Mouse (Mus musculus) cerebral cortex, adult 2 months (tissue): ENCODE data around the gene Hdc.

Experiments
- WGBS: fragments of 180-500 bp; shearing (Covaris S2); methylation state at CpG from one replicate; pipeline ENCODE4 v1.1.7; 2018; 5-methylcytosine and 5-hydroxymethylcytosine counted together

Hdc gene

DNA sequence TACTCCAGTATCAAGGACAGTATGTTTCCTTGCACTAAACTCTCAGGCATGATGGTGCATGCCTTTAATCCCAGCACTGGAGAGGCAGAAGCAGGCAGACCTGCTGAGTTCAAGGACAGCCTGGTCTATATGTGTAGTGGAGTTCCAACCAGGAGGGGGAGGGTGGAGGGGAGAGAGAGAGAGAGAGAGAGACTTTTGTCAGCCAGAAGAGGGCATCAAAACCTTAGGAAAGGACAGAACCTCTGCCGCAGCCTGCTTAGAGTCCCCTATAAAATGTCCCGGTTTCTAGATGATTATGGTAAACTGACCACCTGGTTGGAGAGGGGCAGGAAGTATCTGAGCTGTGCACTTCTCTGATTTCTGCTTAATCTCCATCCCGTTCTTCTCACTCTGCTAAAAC, 20.1 kb downstream of the Hdc start:
- WGBS, result 15% methylated on average over 3 of the region's 3 CpGs

DNA sequence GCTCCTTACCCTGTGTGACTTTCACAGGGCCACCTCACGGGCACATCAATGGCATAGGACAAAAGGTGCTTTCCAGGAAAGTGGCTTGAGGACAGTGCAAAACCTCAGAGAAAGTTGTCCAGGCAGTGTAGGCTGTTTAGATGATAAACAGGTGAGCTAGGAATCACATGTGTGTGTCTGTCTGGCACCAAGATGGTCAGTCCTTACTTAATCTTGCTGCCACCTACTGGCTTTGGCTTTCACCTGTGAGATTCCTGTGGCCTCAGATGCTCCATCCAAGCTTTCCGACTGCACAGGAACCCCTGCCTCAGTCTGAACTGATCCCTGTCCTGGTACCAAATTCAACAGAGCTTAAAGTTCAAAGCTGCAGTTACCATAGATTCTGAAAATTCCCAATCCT, 20.7 kb downstream of the Hdc start:
- 70% methylated on average over 2 of the region's 2 CpGs for WGBS

DNA sequence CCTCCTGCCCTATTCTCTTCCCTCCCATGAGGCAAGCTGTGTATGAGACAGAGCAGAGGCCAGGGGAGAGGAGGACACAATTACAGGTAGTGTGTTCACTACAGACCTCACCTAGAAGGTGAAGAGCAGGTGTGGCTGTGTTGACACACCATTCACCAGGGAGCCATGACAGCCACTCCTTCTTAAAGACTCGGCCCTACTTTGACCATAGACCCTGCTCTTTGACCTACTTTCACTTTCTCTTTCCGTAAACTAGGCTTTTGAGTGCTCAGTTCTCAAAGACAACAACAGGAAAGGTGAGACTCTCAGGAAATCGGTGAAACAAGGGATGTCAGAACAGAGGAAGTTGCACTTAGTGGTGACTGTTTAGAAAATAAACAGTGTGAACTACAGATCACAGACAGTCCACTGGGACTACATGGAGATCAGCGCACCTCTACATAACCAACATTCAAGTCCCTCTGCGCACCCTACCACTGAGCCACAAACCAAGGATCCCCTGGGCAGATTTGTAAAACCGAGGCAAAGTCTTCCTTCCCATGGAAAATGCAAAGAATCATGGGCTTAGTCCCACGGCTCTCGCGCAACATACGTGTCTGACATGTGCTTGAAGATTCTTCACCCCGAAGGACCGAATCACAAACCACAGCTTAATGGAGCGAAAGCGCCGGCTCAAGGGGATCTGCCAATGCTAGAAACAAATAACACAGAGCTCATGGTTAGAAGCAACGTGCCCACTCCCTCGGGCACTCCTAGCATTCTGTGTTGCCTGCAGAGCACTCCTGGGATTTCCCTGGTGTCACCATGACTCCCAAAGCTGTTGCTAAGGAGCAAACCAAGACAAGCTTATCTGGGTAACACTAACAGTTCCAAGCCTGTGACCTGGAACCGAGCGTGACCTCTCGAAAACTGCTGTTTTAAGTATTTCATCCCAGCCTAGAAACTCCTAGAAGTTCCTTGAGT, 21.5 kb downstream of the Hdc start:
- 71% methylated on average over 20 of the region's 20 CpGs for WGBS

DNA sequence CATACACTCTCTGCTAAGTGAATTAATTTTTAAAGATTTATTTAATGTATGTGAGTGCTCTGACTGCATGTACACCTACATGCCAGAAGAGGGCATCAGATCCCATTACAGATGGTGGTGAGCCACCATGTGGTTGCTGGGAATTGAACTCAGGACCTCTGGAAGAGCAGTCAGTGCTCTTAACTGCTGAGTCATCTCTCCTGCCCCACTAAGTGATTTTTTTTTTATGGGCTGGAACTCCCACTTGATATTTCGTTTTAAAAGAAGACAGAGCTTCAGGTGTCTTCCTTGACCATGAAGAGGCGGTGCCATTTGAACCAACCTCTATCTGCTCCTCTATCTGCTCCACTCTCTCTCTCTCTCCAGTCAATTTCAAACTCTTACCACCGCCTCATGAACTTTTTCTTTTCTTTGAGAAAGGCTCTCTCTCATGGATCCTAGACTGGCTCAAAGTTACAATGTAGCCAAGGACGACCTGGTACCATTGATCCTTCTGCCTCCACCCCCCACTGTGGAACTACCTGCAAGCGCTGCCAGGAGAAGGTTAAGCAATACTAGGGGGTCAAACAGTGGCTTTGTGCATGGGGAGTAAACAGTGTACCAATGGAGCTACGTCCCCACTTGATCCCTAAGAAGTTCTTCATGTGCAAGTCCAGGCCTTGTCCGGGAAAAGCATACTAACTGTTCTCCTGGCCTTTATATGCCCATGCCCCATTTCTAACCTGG, 22.6 kb downstream of the Hdc start:
- 94% methylated on average over 7 of the region's 7 CpGs for WGBS

DNA sequence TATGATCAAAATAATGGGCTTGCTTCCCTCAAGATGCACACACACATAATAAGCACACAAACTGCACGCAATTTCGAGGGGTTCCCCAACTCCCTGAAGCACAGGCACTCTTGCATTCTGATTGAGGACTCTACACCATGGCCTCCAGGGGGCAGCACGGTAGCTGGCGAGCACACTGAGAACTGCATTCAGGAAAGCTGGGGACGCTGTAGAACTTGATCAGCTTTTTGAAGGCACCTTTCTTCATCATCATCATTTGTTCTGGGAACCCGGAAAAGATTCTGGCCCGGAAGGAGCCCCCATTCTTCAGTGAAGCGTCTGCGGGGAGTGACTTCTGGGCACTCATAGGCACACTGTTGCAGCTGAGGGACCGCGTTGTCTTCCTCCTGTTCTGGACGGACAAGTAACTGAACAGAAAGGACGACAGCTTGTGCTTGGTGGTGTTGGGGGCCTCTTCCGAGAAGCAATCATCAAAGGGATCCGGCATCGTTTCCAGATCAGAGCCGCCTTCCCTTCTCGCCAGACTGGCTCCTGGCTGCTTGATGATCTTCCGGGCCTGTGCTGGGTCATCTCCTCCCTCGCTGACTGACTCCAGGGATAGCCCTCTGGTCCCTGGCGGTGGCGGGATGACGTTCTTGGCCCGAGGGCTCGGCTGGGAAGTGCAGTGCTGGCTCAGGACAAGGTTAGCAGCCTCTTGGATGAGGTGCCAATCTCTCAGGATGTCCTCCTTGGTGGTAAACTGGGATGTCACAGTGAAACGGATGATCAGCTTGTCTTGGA, 25.1 kb downstream of the Hdc start:
- WGBS, result 34% methylated on average over 26 of the region's 26 CpGs

DNA sequence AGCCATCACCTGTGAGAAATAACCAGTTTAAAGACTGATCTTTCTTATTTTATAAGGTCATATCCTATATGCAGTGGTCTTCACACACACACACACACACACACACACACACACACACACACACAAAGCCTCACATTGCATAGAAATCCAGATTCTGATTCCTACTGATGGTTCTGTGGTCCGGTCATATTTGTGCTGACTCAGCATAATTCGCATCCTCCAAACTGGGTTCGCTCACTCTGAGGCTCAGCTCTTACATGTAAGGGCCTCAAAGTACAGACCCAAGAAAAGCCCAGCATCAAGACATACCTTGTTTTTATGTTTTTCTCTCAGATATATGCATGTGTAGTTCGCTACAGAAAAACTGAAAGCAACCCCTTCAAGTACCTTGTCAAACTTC, 27.8 kb downstream of the Hdc start:
- 90% methylated on average over 4 of the region's 4 CpGs for WGBS

DNA sequence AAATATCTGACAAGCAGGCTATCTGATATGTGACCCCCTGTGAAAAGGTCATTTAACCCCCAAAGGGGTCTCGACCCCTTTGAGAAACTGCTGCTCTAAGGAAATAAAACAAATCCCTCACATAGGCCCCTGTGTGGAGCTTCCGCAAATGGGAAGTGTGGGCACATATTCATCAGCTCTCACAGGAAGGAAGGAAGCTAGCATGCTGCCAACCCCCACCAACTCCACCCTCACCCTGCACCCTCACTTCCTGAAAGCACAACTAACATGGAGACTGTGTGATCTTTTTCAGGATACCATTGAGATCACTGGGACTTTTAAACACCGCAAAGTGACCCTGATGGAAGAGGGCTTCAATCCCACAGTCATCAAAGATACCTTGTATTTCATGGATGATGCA, 31.6 kb downstream of the Hdc start:
- WGBS, result 77% methylated on average over 3 of the region's 3 CpGs

DNA sequence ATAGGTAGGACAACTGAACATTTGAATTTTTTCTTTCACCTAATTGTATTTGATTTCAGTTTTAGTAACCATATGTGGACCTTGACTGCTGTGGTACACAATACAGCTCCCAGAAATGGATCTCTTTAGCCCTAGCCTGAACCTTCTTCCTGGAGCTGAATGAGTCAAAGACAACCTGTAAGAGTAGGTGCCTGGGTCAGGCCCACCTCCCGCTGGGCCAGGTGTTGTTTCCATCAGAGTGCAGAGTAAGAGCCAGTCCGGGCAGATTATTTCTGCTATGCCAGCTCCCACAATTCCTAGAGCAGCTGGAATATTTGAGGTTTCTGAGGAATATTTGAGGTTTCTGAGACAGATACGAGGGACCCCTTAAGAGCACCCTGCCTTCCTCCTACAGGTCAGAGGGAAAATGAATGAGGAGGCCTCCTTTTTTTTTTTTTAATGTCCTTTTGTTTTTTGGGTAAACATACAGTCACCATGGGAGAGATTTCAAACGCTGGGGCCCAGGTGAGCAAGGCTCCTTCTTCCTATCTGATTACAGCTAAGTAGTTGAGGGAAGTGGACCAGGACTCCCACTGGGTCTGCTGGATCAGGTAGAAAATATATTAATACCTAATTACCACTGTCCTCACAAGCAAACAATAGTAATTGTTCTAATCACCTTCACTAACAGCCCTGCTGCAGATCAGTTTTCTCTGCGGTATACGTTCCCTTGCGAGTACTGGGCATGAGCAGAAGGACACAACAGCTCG, 34.3 kb downstream of the Hdc start:
- WGBS, result 86% methylated on average over 8 of the region's 8 CpGs

DNA sequence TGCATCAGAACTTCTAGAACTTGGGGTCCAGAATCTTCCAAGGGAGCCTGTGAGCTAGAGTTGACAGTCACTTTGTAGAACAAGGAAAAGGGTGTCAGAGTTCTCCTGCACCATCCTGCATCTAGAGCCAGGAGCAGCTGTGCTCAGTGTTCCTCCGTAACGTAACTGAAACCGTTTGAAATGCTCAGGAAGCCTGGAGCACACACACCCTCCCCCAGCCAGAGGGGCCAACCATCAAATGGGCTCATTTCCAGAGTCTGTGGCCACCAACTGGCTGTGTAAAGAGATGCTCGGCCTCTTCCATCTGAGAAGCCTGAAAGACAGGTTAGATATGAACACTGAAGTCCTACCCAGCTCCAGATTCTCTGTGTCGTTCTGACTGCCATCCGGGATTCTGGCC, 35.1 kb downstream of the Hdc start:
- WGBS, result 77% methylated on average over 6 of the region's 6 CpGs

DNA sequence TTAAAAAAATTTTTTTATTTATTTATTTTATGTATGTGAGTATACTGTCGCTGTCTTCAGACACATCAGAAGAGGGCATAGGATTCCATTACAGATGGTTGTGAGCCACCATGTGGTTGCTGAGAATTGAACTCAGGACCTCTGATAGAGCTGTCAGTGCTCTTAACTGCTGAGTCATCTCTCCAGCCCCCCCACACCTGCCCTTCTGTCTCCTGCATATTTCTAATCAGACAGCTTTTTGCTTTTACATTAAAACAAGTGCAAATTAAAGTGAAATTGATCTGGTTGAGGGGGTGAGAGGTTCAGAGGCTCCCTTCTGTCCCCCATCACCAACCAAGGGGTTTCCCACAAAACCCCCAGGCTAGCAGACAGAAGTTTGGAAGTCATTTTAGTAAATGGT, 39.8 kb downstream of the Hdc start:
- 95% methylated on average over 1 of the region's 1 CpGs for WGBS

DNA sequence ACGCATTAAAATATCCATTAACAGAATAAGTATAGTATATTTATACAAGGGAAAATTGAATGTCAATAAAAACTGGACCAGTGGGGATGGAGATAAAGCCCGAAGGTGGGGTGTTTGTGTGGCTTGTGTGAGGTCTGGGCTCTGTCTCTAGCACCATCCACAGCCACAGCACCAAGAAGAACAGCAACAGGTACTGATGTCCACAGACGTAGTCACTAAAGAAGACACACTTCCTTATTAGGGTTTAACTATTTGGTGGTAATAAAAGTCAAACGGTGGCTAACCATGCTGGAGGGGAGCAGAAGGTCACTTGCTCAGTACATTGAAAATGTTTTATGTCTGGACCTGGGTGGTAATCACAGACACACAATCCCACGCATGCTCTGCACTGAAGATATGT, 41.7 kb downstream of the Hdc start:
- WGBS, result 92% methylated on average over 5 of the region's 5 CpGs

DNA sequence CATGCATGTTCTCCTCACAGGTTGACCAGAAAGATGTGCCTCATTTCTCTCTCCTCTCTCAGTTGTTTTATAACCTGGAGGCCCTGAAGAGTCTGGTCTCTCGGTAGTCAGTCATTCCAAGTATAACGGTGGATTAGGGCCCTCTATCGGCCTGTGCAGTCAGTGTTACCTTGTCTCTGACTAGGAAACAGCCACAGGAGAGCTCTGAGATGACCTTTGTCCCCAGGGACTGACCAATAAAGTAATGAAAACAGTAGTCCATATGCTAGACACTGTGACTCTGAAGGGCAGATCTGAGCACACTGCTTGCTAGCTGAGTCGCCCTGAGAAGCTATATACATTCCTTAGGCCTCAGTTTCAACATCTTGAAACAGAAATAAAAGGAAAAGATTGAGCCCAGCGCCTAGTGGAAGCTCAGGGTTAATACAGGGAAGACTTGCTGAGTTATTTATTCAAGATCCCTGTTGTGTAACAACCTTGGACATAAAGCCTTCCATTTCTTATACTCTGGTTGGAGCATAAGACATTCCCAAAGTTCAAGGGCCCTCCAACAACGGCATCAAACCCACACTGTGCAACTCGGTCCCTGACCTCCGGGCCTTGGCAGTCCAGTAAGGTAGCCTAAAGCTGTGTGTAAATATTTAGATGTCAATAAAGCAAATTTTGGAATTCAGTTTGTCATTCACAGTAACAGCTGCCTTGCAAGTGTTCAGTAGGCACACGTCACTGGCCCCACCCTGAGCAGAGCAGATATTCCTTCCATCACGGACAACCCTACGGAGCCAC, 43.5 kb downstream of the Hdc start:
- 86% methylated on average over 11 of the region's 11 CpGs for WGBS

DNA sequence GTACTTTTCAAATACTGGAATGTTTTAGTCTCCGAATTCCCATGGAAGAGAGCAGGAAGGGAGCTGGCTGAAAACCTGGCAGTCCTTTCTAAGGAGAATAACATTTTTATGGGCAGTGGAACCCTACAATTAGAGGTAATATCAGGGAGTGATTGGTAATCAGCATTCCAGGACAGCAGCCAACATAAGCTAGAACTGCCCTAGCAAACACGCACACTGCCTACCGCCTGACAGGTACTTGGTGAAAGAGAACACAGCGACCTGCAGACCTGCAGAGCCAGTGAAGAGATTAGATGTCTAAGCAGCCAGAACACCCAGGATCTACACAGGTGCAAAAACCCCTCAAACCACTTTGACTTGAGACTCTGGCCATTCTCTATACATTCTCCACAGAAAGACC, 46.4 kb downstream of the Hdc start:
- 87% methylated on average over 4 of the region's 4 CpGs for WGBS

DNA sequence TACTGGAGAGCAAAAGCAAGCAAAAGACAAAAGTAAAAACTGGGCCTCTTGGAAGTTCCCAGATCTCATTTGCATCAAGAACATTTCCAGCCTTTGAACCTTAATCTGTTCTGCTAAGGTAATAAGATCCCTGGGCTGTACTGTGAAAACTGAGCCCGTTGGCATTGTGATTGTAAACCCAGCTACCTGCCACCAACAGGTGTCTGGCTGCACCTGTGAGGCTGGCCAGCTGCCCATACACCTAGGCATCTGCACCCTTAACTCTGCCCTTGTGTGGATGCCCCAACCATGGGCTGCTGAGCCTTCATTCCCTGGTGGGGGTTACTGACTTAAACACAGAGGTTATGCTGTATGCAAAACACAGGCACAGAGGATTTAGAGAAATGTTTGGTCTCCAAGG, 46.9 kb downstream of the Hdc start:
- 76% methylated on average over 1 of the region's 1 CpGs for WGBS

DNA sequence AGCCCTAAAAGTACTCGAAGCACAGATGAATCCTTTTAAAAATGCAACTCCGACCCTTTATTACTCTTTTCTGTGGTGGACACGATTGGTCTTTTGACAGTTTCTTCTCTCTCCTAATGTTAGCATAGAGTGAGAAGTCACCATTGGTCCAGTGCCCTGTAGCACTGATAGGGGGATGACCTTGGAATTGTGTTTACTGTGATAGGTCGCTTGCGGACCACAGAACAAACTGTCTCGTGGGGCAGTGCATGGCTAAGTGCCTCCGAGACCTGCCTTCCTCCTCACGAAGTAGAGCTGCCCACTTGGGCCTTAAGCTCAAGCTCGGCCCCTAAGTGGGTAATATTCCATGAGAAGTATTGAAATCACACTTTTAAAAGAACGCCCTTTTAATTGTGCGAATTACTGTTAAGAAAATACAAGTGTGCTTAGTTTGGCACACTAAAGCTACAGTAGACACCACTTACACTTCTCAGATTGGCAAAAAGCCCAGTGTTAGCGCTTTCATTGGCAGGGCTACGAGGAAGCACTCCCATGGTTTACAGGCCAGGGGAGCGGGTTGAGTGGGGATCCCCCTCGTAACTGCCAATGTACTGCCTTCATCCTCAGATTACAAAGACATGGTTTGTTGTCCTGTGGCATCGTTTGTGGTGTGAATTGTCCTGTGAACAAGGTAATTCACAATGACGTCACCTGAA, 55.5 kb downstream of the Hdc start:
- 50% methylated on average over 17 of the region's 17 CpGs for WGBS

DNA sequence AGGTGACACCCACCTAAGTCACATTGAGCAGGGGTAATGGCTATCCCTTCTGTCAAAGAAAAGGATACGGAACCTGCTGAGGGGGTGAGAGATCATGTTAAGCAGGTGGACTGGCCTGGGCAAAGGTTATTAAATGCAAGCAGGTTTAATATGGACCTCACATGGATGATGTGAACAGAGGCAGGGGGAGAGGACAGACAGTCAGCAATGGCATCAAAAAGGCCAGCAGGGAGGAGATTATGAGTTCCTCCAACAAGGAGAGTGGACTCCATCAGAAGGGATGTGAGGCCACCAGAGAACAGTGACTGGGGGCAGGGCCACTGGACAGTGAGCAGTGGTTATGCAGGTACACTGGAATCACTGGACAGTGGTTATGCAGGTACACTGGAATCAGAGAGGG, 59.0 kb downstream of the Hdc start:
- 96% methylated on average over 1 of the region's 1 CpGs for WGBS

DNA sequence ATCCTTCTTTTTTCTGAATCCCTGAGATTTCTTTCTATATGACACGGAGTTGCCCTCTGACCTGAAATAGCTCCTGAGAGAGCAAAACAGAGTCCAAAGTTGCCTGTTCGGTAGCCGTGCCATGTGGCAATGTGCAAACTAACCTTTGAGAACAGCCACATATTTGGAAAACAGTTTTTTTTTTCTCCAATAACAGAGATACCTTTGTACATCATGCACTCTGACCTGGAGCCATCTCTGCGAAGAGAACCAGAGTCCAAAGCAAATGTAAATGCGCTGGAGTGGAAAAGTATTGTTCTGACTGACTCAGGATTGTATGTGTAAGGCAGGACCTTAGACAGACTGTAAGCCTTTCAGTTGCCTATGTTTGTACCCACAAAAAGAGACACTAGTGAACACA, 63.6 kb downstream of the Hdc start:
- 94% methylated on average over 5 of the region's 5 CpGs for WGBS

DNA sequence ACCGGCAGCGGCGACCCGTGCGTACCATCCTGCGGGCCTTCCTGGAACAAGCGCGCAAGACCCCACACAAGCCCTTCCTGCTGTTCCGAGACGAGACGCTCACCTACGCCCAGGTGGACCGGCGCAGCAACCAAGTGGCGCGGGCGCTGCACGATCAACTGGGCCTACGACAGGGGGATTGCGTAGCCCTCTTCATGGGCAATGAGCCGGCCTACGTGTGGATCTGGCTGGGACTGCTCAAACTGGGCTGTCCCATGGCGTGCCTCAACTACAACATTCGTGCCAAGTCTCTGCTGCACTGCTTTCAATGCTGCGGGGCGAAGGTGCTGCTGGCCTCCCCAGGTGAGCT, 65.8 kb downstream of the Hdc start:
- 5% methylated on average over 26 of the region's 26 CpGs for WGBS

DNA sequence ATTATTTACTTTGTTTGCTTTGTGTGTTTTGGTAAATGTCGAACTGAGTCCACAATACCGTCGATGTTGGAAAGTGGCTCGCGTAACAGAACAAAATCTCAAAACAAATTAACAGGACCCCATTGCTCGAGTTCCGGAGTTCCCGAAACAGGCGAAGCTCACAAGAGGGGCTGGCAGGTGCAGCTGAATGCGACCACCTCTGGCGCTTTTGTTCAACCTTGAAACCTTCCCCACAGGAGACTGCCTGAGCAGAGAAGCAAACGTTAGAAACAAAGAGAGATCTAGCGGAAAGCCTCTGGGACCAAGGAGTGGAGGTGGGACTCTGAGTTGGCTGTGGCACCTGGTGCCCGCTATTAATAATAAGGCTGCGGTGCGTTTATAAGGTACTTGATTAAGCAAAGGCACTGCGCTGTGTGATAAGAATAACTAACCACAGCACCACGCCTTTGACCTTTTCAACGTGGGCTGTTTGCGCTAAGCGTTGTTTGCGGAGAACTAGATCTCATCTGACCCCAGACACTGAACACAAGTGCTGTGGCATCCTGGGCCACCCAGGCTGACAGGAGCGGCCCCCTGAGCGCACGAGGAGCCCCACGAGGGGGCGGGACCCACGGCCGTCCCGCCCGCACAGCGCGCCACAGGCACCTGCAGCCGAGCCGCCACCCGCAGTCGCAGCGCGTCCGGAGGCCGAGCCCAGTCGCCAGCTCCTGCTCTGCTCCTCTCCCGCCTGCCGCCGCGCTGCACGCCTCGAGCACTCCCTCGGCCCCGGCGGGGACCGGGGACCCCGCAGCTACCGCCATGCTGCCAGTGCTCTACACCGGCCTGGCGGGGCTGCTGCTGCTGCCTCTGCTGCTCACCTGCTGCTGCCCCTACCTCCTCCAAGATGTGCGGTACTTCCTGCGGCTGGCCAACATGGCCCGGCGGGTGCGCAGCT, 66.5 kb downstream of the Hdc start, which contains the start of gene Slc27a2:
Gene Slc27a2, plus strand, starts transcription at position 51 of the 934 bp plus-strand sequence.
- WGBS, result 3% methylated on average over 61 of the region's 61 CpGs
